Mouse (Mus musculus) neural tube, embryonic 13.5 days (tissue): ENCODE results near the gene Inpp5k. TPM values are rescaled to one million over a fixed set of nuclear protein-coding genes. Genes with fewer than 3 reads are reported as not detected.
"Not testable (repeated sequence)": the region's sequence is repeated elsewhere in the genome, so short reads cannot be mapped to it uniquely, and the experiment has no call there.

Experiments used
- ATAC-seq: fragments of 200-750 bp; cut with Nextera tagmentation; 2 replicates; pipeline ENCODE4 v1.8.0; 2017; ENCODE audit warnings: low read depth, mild to moderate bottlenecking, moderate TSS enrichment, moderate library complexity
- H3K27ac ChIP-seq: fragments of 300-500 bp; sonication (generic); replicated peaks from 2 replicates; pipeline ENCODE4 v1.5.1; 2015; ENCODE audit warnings: moderate library complexity, mild to moderate bottlenecking, inconsistent platforms
- H3K27me3 ChIP-seq: fragments of 300-500 bp; sonication (generic); 2 replicates; pipeline ENCODE4 v1.6.1; 2015; ENCODE audit warnings: mild to moderate bottlenecking, inconsistent platforms
- H3K36me3 ChIP-seq: fragments of 300-500 bp; sonication (generic); 2 replicates; pipeline ENCODE4 v1.6.1; 2015; ENCODE audit warnings: mild to moderate bottlenecking, inconsistent platforms
- H3K4me1 ChIP-seq: fragments of 300-500 bp; sonication (generic); replicated peaks from 2 replicates; pipeline ENCODE4 v1.6.1; 2015; ENCODE audit warnings: inconsistent platforms
- H3K4me2 ChIP-seq: fragments of 300-500 bp; sonication (generic); 2 replicates; pipeline ENCODE4 v1.6.1; 2015; ENCODE audit warnings: inconsistent platforms, mild to moderate bottlenecking, moderate library complexity
- H3K4me3 ChIP-seq: fragments of 300-500 bp; sonication (generic); 2 replicates; pipeline ENCODE4 v1.5.1; 2015; ENCODE audit warnings: mild to moderate bottlenecking, inconsistent platforms
- H3K9ac ChIP-seq: fragments of 300-500 bp; sonication (generic); 2 replicates; pipeline ENCODE4 v1.6.1; 2015; ENCODE audit warnings: moderate library complexity, mild to moderate bottlenecking, inconsistent platforms
- H3K9me3 ChIP-seq: fragments of 300-500 bp; sonication (generic); 2 replicates; pipeline ENCODE4 v1.6.1; 2016; ENCODE audit warnings: inconsistent platforms
- WGBS: fragments of 180-500 bp; shearing (Covaris S2); methylation state at CpG from one replicate; pipeline ENCODE4 v1.1.7; 2015; 5-methylcytosine and 5-hydroxymethylcytosine counted together
- polyA plus RNA-seq: library from polyadenylated mRNA; unstranded; fragments of >200 nt; fragmentation: Nextera tagmentation; extraction: Ambion mirVana; gene quantifications from 2 replicates; pipeline ENCODE4 v1.2.1, GENCODE M21; 2015

Inpp5k gene
- polyA plus RNA-seq, 1 experiment from 2014 or later: 39.9 TPM

- WGBS: 90% methylated on average over 5 of the region's 5 CpGs
- no peak for ATAC-seq
- no peak overlapping the region for H3K4me2 ChIP-seq
- H3K4me3 ChIP-seq: no peak overlapping the region
- no peak overlapping the region for H3K27ac ChIP-seq
- peaks cover 66% of the 10 kb centered on the region for H3K36me3 ChIP-seq
- no peaks in the 10 kb centered on the region for H3K27me3 ChIP-seq
- no peaks in the 10 kb centered on the region for H3K9me3 ChIP-seq
- no peaks in the 10 kb centered on the region for H3K4me1 ChIP-seq
- H3K9ac ChIP-seq: no peak overlapping the region
Measured at GRCm38 (mm10) chr11:75693570-75693969, 62.8 kb downstream of the Inpp5k start.

- H3K4me1 ChIP-seq, H3K27me3 ChIP-seq, H3K4me2 ChIP-seq, ATAC-seq, H3K9ac ChIP-seq, H3K4me3 ChIP-seq, H3K27ac ChIP-seq, H3K9me3 ChIP-seq: not testable (repeated sequence)
- peaks cover 79% of the 10 kb centered on the region for H3K36me3 ChIP-seq
- WGBS: 97% methylated on average over 3 of the region's 3 CpGs
Measured at GRCm38 (mm10) chr11:75697464-75697863, 66.7 kb downstream of the Inpp5k start.

Other genes with a start within 250 kb of the Inpp5k start
- gene Serpinf1, start 208.3 kb upstream of the Inpp5k start, polyA plus RNA-seq: 60.8 and 74.9 TPM in 2 replicates
- gene Serpinf2, start 191.4 kb upstream of the Inpp5k start, polyA plus RNA-seq: 0.25 TPM in 1 of 2 replicates, not detected in the other
- 5.9 and 6.0 TPM in 2 replicates for gene Wdr81, start 176.3 kb upstream of the Inpp5k start, polyA plus RNA-seq
- gene Tlcd2, start 169.3 kb upstream of the Inpp5k start, polyA plus RNA-seq: 3.9 and 4.3 TPM in 2 replicates
- 47.3 and 51.3 TPM in 2 replicates for gene Prpf8, start 144.2 kb upstream of the Inpp5k start, polyA plus RNA-seq
- 0.54 and 1.7 TPM in 2 replicates for gene Rilp, start 120.9 kb upstream of the Inpp5k start, polyA plus RNA-seq
- 4.7 TPM in 2 replicates for gene Scarf1, start 117.4 kb upstream of the Inpp5k start, polyA plus RNA-seq
- 17.5 and 20.4 TPM in 2 replicates for gene Slc43a2, start 99.3 kb upstream of the Inpp5k start, polyA plus RNA-seq
- 122 and 128 TPM in 2 replicates for gene Pitpna, start 42.9 kb upstream of the Inpp5k start, polyA plus RNA-seq
- 10.7 and 12.9 TPM in 2 replicates for gene Myo1c, start 19.5 kb downstream of the Inpp5k start, polyA plus RNA-seq
- 120 and 133 TPM in 2 replicates for gene Crk, start 48.3 kb downstream of the Inpp5k start, polyA plus RNA-seq
- gene Ywhae, start 101.9 kb downstream of the Inpp5k start, polyA plus RNA-seq: 1,498 and 1,540 TPM in 2 replicates
- gene Doc2b, start 165.1 kb downstream of the Inpp5k start, polyA plus RNA-seq: 0.92 and 0.99 TPM in 2 replicates